Mouse (Mus musculus): ENCODE data around the gene Agmo.

Agmo gene

GRCm38 (mm10) chr12:37241566-37242021, at the start of gene Agmo:
TSS of gene Agmo (plus strand) at chr12:37241641.
- in situ Hi-C loops (cut with MboI, MseI), result no loop called here

- in situ Hi-C loops (cut with MboI, MseI), result no loop called here
Observed at GRCm38 (mm10) chr12:37231119-37231518, 10.3 kb upstream of the Agmo start.

GRCm38 (mm10) chr12:37240975-37241565, 371 bp upstream of the Agmo start:
- in situ Hi-C loops (cut with MboI, MseI), result no loop called here

GRCm38 (mm10) chr12:37242484-37242883, 1.0 kb downstream of the Agmo start:
- in situ Hi-C loops (cut with MboI, MseI), result no loop called here

GRCm38 (mm10) chr12:37244876-37245275, 3.4 kb downstream of the Agmo start:
- in situ Hi-C loops (cut with MboI, MseI), result no loop called here

- in situ Hi-C loops (cut with MboI, MseI), result no loop called here
Observed at GRCm38 (mm10) chr12:37251688-37252087, 10.2 kb downstream of the Agmo start.

GRCm38 (mm10) chr12:37257099-37257498, 15.7 kb downstream of the Agmo start:
- in situ Hi-C loops (cut with MboI, MseI), result no loop called here

- in situ Hi-C loops (cut with MboI, MseI), result no loop called here
Observed at GRCm38 (mm10) chr12:37259771-37260528, 18.5 kb downstream of the Agmo start.

GRCm38 (mm10) chr12:37263685-37264084, 22.2 kb downstream of the Agmo start:
- in situ Hi-C loops (cut with MboI, MseI), result no loop called here

- in situ Hi-C loops (cut with MboI, MseI), result no loop called here
Observed at GRCm38 (mm10) chr12:37268636-37269152, 27.3 kb downstream of the Agmo start.

GRCm38 (mm10) chr12:37272660-37273059, 31.2 kb downstream of the Agmo start:
- in situ Hi-C loops (cut with MboI, MseI), result no loop called here

- in situ Hi-C loops (cut with MboI, MseI), result no loop called here
Observed at GRCm38 (mm10) chr12:37273964-37274657, 32.7 kb downstream of the Agmo start.

GRCm38 (mm10) chr12:37274658-37275019, 33.2 kb downstream of the Agmo start:
- in situ Hi-C loops (cut with MboI, MseI), result no loop called here

- in situ Hi-C loops (cut with MboI, MseI), result no loop called here
Observed at GRCm38 (mm10) chr12:37306956-37307466, 65.6 kb downstream of the Agmo start.

- in situ Hi-C loops (cut with MboI, MseI), result no loop called here
Observed at GRCm38 (mm10) chr12:37310786-37311185, 69.3 kb downstream of the Agmo start.

- in situ Hi-C loops (cut with MboI, MseI), result no loop called here
Observed at GRCm38 (mm10) chr12:37322860-37323259, 81.4 kb downstream of the Agmo start.

- in situ Hi-C loops (cut with MboI, MseI), result no loop called here
Observed at GRCm38 (mm10) chr12:37334987-37335386, 93.5 kb downstream of the Agmo start.

GRCm38 (mm10) chr12:37344225-37344624, 102.8 kb downstream of the Agmo start:
- in situ Hi-C loops (cut with MboI, MseI), result no loop called here

- in situ Hi-C loops (cut with MboI, MseI), result no loop called here
Observed at GRCm38 (mm10) chr12:37345696-37346095, 104.3 kb downstream of the Agmo start.

GRCm38 (mm10) chr12:37392316-37392715, 150.9 kb downstream of the Agmo start:
- in situ Hi-C loops (cut with MboI, MseI), result no loop called here

- in situ Hi-C loops (cut with MboI, MseI), result no loop called here
Observed at GRCm38 (mm10) chr12:37402541-37402940, 161.1 kb downstream of the Agmo start.

GRCm38 (mm10) chr12:37426350-37426749, 184.9 kb downstream of the Agmo start:
- in situ Hi-C loops (cut with MboI, MseI), result no loop called here
